Mouse (Mus musculus): Measurements from ENCODE around the gene Fgfr2. TPM values are rescaled to one million over a fixed set of nuclear protein-coding genes. Genes with fewer than 3 reads are reported as not detected.

The Fgfr2 gene
- polyA plus RNA-seq, 1 experiment = 14.7 TPM

DNA sequence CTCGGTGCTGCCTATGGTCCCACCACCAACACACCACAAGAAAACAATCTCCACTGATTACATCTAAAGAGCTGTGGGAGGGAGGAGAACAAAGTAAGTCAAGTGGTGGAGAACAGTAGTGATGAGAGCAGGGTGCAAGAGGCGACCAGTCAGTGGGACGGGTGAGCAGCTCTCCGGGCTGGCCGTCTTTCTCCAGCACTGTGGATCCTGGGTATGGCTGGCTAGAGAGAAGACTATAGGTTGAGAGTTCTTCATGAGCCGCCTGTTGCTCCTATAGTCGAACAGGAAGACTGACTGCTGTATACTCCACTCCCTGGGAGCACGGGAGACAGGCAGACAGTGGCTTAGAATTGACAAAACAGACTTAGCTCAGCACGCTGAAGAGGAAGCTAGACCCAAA, 2923.2 kb downstream of the Fgfr2 start:
- Histone ChIP-seq H3K27ac (ENCODE audit: insufficient read depth, low read depth, low read length) (no peak overlapping the region), H3K4me1 (ENCODE audit: control insufficient read depth, insufficient read depth, insufficient read length, low read length) (no peaks in the 10 kb centered on the region), H3K36me3 (ENCODE audit: control insufficient read depth, insufficient read depth, low read length) (no peaks in the 10 kb centered on the region), H3K4me3 (ENCODE audit: low read depth, low read length) (no peak overlapping the region), H3K27me3 (ENCODE audit: control insufficient read depth, insufficient read depth, low read length) (no peaks in the 10 kb centered on the region)
- no peak for TF ChIP-seq POLR2A (IDR thresholded peaks at IDR 0.05; ENCODE audit: low read depth, low read length)
- no peak for TF ChIP-seq CTCF (IDR thresholded peaks at IDR 0.05; ENCODE audit: extremely low read depth, insufficient read length, insufficient replicate concordance, low read depth, low read length)
- WGBS = 91% methylated on average over 9 of the region's 9 CpGs

DNA sequence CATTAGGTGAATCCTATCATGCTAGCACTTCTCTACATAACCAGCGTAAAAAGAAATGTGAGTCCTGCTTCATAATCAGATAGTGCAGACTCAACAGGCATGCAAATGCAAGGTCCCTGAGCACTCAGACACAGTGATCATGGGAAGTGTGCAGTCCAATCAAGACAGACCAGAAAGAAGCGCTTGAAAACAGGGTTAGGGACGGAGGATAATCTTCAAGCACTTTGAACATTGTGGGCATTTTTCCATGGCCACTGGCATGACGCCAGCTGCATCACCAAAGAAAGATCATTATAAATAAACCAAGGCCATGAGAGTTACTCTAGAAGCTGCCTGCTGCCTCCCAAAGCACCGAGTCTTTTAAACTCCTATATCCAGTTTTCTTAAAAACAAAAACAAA, 2923.8 kb downstream of the Fgfr2 start:
- H3K4me3 ChIP-seq (ENCODE audit: low read depth, low read length) = no peak overlapping the region
- H3K36me3 ChIP-seq (ENCODE audit: control insufficient read depth, insufficient read depth, low read length) = no peaks in the 10 kb centered on the region
- no peak overlapping the region for H3K27ac ChIP-seq (ENCODE audit: insufficient read depth, low read depth, low read length)
- no peaks in the 10 kb centered on the region for H3K4me1 ChIP-seq (ENCODE audit: control insufficient read depth, insufficient read depth, insufficient read length, low read length)
- 66% methylated on average over 5 of the region's 5 CpGs for WGBS
- no peaks in the 10 kb centered on the region for H3K27me3 ChIP-seq (ENCODE audit: control insufficient read depth, insufficient read depth, low read length)
- TF ChIP-seq CTCF (IDR thresholded peaks at IDR 0.05; ENCODE audit: extremely low read depth, insufficient read length, insufficient replicate concordance, low read depth, low read length) = no peak
- no peak for TF ChIP-seq POLR2A (IDR thresholded peaks at IDR 0.05; ENCODE audit: low read depth, low read length)

DNA sequence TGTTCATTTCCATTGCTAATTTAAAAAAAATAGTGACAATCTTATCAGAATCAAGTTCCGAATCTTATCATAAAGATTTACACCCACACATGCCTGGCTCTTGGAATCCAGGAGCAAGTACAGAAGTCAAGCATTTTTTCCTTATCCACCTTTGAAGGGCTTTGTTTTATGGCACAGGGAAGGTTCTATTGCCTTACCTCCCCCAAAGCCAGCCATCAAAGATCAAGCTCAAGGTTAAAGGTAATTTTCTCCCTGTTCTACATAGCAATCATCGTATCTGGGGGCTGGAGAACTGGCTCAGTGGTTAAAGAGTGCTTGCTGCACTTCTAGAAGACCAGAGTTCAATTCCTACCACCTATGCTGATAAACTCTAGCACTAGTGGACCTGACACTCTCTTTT, 2928.1 kb downstream of the Fgfr2 start:
- no peaks in the 10 kb centered on the region for H3K36me3 ChIP-seq (ENCODE audit: control insufficient read depth, insufficient read depth, low read length)
- TF ChIP-seq POLR2A (IDR thresholded peaks at IDR 0.05; ENCODE audit: low read depth, low read length) (no peak), CTCF (IDR thresholded peaks at IDR 0.05; ENCODE audit: extremely low read depth, insufficient read length, insufficient replicate concordance, low read depth, low read length) (no peak)
- no peak overlapping the region for H3K27ac ChIP-seq (ENCODE audit: insufficient read depth, low read depth, low read length)
- WGBS = 30% methylated on average over 2 of the region's 2 CpGs
- no peaks in the 10 kb centered on the region for H3K4me1 ChIP-seq (ENCODE audit: control insufficient read depth, insufficient read depth, insufficient read length, low read length)
- H3K4me3 ChIP-seq (ENCODE audit: low read depth, low read length) = no peak overlapping the region
- H3K27me3 ChIP-seq (ENCODE audit: control insufficient read depth, insufficient read depth, low read length) = no peaks in the 10 kb centered on the region

DNA sequence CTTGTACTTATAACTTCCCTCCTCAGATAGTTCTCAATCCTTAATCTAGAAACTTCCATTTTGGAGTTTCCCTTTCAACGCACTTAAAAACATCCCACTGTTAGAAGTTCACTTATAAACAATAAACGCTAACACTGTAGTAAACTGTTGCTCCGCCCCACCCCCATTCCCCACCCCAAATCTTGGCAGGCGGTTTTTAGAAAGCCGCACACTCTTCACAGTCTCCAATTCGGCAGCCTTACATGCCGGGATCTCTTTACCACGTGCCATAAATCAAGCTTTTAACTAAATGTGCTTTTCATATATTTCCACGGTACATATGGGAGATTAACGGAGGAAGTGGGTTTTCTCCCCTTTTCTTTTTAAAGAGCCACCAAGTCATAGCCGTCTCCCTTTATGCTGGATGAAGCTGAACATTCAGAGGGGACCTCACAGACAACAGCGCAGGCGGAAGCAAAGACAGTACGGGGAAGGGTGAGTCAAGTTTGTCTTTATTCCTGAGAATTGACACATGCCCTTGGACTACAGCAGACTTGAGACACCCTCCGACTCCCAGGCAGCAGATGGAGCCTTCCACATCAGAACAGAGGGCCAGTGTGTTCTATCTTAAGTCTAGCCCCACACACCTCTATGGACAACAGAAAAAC, 2932.7 kb downstream of the Fgfr2 start:
- H3K27ac ChIP-seq (ENCODE audit: insufficient read depth, low read depth, low read length) = no peak overlapping the region
- 69% methylated on average over 15 of the region's 15 CpGs for WGBS
- no peak overlapping the region for H3K4me3 ChIP-seq (ENCODE audit: low read depth, low read length)
- no peak for TF ChIP-seq POLR2A (IDR thresholded peaks at IDR 0.05; ENCODE audit: low read depth, low read length)
- TF ChIP-seq CTCF (IDR thresholded peaks at IDR 0.05; ENCODE audit: extremely low read depth, insufficient read length, insufficient replicate concordance, low read depth, low read length) = no peak
- no peaks in the 10 kb centered on the region for H3K4me1 ChIP-seq (ENCODE audit: control insufficient read depth, insufficient read depth, insufficient read length, low read length)
- no peaks in the 10 kb centered on the region for H3K27me3 ChIP-seq (ENCODE audit: control insufficient read depth, insufficient read depth, low read length)
- H3K36me3 ChIP-seq (ENCODE audit: control insufficient read depth, insufficient read depth, low read length) = peaks cover 4% of the 10 kb centered on the region; the same call in 1 of the 2 replicates

DNA sequence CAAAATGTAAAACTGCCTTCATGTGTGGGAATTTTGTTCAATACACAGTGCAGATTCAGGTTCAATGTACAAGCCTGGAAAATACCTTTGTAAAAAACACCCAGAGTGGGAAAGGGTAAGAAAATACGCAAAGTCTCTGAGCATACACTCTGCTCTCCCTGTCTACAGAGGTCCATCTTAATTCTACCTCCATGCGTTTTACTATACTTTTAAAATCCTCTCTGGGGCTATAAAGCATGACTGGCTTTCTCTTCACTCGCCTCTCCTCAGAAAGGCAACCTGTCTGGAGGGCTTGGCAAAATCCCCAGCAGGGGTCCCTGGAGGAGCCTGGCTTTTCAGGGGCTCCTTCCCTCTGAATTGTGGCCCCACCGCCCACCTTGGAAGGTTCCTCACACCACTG, 2933.2 kb downstream of the Fgfr2 start:
- no peaks in the 10 kb centered on the region for H3K4me1 ChIP-seq (ENCODE audit: control insufficient read depth, insufficient read depth, insufficient read length, low read length)
- H3K27ac ChIP-seq (ENCODE audit: insufficient read depth, low read depth, low read length) = no peak overlapping the region
- H3K36me3 ChIP-seq (ENCODE audit: control insufficient read depth, insufficient read depth, low read length) = peaks cover 4% of the 10 kb centered on the region; the same call in 1 of the 2 replicates
- TF ChIP-seq CTCF (IDR thresholded peaks at IDR 0.05; ENCODE audit: extremely low read depth, insufficient read length, insufficient replicate concordance, low read depth, low read length) = no peak
- no peak for TF ChIP-seq POLR2A (IDR thresholded peaks at IDR 0.05; ENCODE audit: low read depth, low read length)
- WGBS = 83% methylated on average over 4 of the region's 4 CpGs
- H3K27me3 ChIP-seq (ENCODE audit: control insufficient read depth, insufficient read depth, low read length) = no peaks in the 10 kb centered on the region
- no peak overlapping the region for H3K4me3 ChIP-seq (ENCODE audit: low read depth, low read length)

DNA sequence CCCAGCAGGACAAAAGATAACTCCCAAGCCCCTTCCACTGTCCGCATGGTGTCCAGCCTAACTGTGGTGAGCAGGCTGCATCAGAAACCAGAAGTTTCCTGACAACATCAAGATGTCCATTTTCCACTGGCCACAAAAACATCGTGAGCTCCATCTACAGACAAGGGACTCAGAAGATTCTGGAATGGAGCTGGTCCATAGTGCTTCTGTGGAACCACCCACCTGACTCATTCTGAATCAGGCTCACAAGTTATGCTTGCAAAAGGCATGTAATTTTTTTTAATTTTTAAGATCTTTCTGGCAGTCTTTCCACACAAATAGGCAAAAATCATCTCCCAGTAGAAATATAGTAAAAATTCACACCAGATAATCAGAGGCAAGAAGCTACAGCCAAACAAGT, 2935.0 kb downstream of the Fgfr2 start:
- no peak for TF ChIP-seq CTCF (IDR thresholded peaks at IDR 0.05; ENCODE audit: extremely low read depth, insufficient read length, insufficient replicate concordance, low read depth, low read length)
- TF ChIP-seq POLR2A (IDR thresholded peaks at IDR 0.05; ENCODE audit: low read depth, low read length) = no peak
- H3K36me3 ChIP-seq (ENCODE audit: control insufficient read depth, insufficient read depth, low read length) = peaks cover 4% of the 10 kb centered on the region; the same call in 1 of the 2 replicates
- H3K4me1 ChIP-seq (ENCODE audit: control insufficient read depth, insufficient read depth, insufficient read length, low read length) = no peaks in the 10 kb centered on the region
- H3K4me3 ChIP-seq (ENCODE audit: low read depth, low read length) = no peak overlapping the region
- H3K27ac ChIP-seq (ENCODE audit: insufficient read depth, low read depth, low read length) = no peak overlapping the region
- 87% methylated on average over 2 of the region's 2 CpGs for WGBS
- H3K27me3 ChIP-seq (ENCODE audit: control insufficient read depth, insufficient read depth, low read length) = no peaks in the 10 kb centered on the region

DNA sequence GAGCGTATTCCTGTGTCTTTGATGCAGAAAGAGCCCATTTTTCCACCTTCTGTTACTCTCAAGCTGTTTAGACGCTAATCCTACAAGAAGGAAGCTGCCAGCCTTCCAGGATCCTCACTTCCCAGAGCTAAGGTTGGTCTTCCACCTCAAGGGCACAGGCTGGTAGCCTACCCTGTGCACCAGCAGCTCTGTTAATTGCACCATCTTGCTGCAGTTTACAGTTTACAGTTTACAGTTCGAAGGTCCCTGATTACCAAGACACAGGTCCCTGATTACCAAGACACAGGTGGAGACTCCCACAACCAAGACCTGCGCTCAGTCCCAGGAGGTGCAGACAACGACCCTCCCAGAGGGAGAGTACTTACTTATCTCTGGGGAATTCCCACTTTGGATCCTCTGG, 2938.3 kb downstream of the Fgfr2 start:
- Histone ChIP-seq H3K27ac (ENCODE audit: insufficient read depth, low read depth, low read length) (no peak overlapping the region), H3K27me3 (ENCODE audit: control insufficient read depth, insufficient read depth, low read length) (no peaks in the 10 kb centered on the region), H3K4me1 (ENCODE audit: control insufficient read depth, insufficient read depth, insufficient read length, low read length) (no peaks in the 10 kb centered on the region), H3K36me3 (ENCODE audit: control insufficient read depth, insufficient read depth, low read length) (peaks cover 6% of the 10 kb centered on the region; the same call in 1 of the 2 replicates), H3K4me3 (ENCODE audit: low read depth, low read length) (no peak overlapping the region)
- no peak for TF ChIP-seq POLR2A (IDR thresholded peaks at IDR 0.05; ENCODE audit: low read depth, low read length)
- WGBS = 46% methylated on average over 5 of the region's 5 CpGs

Data from small intestine, adult 2 months (tissue).